Mouse (Mus musculus) thymus, postnatal 25 days (tissue): ENCODE measurements at regions not wholly inside any gene's neighbourhood (a gene's known extent, or its start where the extent isn't known, plus 50 kb on each side); places are given as distances from the start of the nearest gene placed in this dataset.
"Not testable (repeated sequence)": the region's sequence is repeated elsewhere in the genome, so short reads cannot be mapped to it uniquely, and the experiment has no call there.

Source experiments
- DNase-seq: peaks from one replicate; pipeline ENCODE4 v3.0.0; 2022

DNA sequence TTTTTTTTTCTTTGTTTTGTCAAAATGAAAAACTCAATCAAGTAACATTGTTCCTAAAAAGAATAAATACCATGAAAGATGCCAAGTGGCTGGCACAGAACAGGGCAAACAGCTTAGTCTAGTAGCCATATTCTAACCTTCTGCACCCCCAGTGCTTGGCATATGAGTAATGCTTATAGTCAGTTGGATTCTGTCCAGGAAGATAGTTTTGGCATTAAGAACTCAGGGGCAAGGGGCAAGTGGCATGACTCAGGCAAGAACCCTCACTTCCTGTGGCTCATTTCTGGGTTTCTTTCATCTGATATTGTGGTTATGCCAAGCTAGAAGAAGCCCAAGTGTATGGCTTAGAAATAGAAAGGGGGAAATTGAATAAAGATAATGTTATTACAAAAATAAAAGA lies 314.1 kb upstream of the Maf start:
- no peak for DNase-seq

DNA sequence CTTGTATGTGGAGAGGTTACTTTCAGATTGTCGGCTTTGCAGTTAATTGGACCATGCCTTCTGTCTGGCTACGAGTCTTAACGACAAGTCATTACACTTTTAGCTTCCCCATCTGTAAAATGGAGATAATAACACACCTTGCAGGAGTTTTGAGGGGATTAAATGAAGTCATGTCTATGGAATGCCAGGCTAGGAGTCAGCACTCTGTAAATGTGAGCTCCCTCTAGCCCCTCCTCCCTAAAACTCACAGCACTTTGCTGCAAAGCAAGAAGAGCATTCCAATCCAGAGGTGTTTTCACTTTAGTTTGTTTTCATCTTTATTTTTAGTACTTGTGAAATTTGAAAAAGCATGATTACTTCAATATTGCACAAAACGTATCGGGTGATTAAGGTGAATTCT lies 287.7 kb upstream of the Maf start:
- no peak for DNase-seq

DNA sequence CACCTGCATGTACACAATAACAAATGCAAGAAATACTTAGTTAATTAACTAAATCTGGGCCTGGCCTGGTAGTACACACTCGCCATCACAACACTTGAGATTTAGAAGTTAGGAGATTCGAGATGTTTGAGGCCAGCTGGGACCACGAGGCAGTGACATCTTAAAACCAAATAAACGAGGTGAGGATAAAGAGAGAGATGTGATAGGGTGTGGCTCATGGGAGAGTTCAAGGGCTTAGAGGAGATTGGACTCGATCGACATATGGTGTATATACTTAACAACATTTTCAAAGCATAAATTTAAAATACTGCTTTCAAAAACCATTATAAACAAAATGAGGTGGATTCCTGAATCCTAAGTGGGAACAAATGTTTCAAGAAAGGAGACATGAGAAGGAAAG lies 284.4 kb upstream of the Maf start:
- DNase-seq, result no peak

- DNase-seq, result no peak
These were observed 275.8 kb upstream of the Maf start for GRCm38 (mm10) chr8:115983397-115983796.

GRCm38 (mm10) chr8:115982326-115982725 lies 274.7 kb upstream of the Maf start:
- DNase-seq, result no peak

GRCm38 (mm10) chr8:115981426-115981825 lies 273.8 kb upstream of the Maf start:
- DNase-seq, result no peak

- no peak for DNase-seq
These were observed 273.0 kb upstream of the Maf start for GRCm38 (mm10) chr8:115980616-115981015.

DNA sequence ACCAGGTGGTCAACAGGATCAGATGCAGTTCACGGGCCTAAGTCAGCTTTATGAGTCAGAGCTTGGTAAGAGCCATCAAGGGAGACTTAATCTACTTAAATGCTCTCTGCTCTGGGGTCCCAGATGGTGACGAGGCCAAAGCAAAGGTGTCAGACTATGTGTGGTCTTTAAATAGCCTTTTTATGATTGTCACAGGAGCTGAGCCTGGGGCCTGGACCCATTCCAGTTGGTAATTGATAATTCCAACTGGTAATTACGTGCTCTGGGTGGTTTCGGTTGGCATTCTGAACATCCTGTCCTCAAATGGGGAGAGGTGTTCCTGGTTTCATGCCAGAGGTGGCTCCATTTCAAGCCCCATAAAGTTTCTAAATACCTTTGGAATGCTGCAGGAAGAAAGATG lies 269.6 kb upstream of the Maf start:
- no peak for DNase-seq

DNA sequence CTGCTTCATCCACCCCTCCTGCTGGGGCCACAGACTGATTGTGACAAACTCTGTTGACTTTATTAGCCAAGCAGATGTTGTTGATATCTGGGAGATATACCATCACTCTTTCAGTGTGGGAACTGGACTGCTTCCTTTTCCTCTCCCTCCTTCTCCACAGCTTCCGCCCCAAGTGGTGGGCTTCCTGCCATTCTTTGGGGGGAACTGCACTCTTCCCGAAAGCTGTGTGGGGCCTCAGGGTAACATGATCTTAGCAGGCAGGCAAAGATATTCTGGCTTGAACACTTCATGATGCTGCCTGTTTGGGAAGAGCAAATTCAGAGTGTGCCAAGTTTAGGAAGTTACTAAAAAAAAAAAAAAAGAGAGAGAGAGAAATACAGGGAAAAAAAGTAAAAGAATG lies 267.1 kb upstream of the Maf start:
- DNase-seq, result no peak

DNA sequence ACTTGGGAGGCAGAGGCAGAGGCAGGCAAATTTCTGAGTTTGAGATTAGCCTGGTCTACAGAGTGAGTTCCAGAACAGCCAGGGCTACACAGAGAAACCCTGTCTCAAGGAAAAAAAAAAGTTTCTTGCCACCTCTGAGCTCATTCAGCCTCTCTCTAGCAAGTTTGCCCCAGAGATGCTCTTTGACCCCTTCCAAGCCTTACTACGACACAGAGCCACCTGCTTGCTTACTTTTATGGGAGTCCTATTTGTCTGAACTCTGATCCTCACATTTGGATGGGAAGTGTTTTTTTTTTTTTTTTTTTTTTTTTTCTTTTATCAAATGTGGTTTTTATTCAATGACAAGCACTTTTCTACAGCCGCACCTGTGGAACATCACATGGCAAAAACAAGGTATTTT lies 263.8 kb upstream of the Maf start:
- DNase-seq, result not testable (repeated sequence)

GRCm38 (mm10) chr8:115968121-115968520 lies 260.5 kb upstream of the Maf start:
- no peak for DNase-seq

GRCm38 (mm10) chr8:115965981-115966380 lies 258.4 kb upstream of the Maf start:
- DNase-seq, result no peak

- no peak for DNase-seq
These were observed 247.8 kb upstream of the Maf start for GRCm38 (mm10) chr8:115955371-115955770.

GRCm38 (mm10) chr8:115953783-115954470 lies 246.3 kb upstream of the Maf start:
- DNase-seq, result no peak

DNA sequence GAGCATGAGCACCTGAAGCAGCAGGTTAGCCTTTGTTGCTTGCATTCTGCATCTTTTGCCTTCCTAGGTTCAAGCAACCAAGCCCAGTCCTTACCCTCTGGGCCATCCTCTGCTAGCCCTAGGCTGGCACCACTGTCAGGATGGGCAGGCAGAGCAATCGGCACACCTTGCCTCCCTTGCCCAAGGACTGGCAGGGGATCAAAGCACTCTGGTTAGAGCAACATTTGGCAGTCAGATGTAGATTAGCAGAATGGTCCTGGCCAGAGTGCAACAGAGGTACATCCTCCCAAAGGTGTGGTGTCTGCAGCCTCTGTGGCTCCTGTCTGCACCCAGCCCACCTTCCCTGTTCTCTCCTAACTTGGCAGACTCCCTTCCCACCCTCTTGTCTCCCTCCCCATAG lies 244.9 kb upstream of the Maf start:
- DNase-seq, result no peak

- no peak for DNase-seq
These were observed 241.3 kb upstream of the Maf start for GRCm38 (mm10) chr8:115948916-115949315.

DNA sequence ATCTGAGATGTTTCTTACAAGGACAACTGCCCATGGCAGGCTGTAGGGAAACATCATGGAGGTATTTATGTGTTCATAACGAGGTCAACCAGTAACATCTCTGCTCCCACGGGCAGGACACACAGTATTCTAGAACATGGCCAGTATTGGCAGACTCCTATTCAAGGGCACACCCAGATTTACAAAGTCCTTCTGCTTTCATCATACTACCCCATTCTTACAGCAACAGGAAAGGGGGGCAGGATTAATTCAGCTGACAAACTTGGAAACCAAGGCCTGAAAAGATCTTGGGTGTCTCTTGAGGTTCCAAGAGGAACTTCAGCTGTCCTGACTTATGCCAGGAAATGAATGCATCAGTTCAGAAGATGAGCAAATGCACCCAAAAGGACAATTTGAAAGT lies 240.4 kb upstream of the Maf start:
- no peak for DNase-seq

GRCm38 (mm10) chr8:115942731-115943509 lies 235.3 kb upstream of the Maf start:
- no peak for DNase-seq

DNA sequence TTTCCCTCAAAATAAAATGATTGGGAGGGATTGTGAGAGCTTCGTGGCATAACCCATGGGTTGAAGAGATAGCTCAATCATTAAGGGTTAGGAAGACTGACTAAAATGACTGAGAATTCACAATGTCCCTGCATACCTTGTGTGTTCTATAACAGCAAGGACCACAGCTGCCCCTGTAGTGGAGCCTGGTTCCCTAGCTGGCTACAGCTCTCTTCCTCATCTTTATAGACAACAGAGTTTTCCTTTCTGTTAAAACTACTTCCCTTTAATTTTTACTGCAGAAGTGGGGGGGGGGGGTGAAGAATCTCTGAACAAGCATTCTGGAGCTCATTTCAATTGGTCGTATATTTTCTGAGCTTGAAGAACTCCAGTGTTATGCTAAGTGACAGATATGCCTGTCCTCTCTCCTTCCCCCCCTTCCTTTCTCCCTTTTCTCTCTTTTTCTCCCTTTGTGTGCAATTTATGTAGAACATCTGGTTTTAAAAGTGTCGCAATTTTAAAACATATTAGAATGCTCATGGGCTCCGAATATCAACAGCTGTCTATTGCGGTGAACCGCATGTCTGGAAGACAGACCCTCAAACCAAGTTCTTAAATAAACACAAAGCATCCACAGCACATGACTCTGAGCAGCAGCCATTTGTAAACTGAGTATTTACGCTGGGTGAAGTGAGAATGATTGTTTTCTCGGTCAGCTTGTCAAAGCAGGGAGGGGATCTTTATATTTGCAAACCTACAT lies 222.0 kb upstream of the Maf start:
- DNase-seq, result no peak

DNA sequence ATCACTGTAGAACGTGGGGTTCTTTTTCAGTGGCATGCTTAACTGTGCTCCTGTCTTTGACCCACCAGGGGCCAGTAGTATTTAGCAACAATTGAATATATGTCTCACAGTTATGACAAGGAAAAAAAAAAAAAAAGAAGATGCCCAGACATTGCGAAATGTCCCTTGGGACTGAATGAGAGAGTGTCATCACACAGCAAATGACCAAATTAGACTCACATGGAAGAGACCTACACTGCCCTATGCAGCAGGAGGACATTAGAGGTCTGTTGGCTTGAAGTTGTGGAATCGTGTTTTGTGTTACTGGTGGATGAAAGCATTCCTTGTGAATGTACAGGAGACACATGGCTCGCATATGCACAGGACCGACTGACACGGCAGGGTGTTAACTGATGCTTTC lies 214.3 kb upstream of the Maf start:
- no peak for DNase-seq

GRCm38 (mm10) chr8:115906650-115907049 lies 199.1 kb upstream of the Maf start:
- DNase-seq, result no peak

GRCm38 (mm10) chr8:115903853-115904420 lies 196.3 kb upstream of the Maf start:
- no peak for DNase-seq

DNA sequence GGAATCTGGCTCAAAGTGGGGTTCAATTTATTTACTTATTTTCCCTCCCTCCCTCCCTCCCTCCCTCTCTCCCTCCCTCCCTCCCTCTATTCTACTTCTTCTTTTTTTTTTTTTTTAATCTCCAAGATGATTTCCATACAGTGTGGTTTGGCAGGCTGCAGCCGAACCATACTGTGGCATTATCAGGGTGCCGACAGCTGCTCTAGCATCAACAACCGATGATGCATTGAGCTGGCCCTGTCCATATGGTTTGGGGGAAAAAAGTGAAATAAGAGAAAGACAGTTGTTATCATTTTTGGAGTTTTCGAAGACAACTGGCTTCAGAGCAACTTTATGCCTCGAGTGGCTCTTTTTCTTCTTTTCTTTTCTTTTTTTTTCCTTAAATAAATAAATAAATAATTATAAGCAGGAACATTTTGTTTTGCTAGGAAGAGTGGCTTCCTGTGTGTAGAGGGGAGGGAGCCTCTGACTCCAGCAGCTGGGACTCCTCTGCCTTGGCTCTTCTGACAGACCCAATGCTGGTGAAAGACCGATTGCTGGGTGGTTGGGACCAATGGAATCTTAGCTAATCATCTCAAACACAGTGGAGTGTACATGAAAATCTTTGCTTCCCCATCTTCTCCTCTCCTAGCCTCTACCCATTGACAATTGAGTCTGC lies 190.1 kb upstream of the Maf start:
- no peak for DNase-seq
